Mouse (Mus musculus) bone marrow, adult 2 months (tissue): ENCODE results near the gene Mgst3.
"Not testable (repeated sequence)": the region's sequence is repeated elsewhere in the genome, so short reads cannot be mapped to it uniquely, and the experiment has no call there.

Experiments used
- CTCF ChIP-seq: fragments of 200-500 bp; IDR thresholded peaks from 2 replicates; pipeline ENCODE4 v1.5.1; 2011; ENCODE audit warnings: low read length, control low read depth; ENCODE audit not compliant: control insufficient read depth, insufficient read depth
- POLR2A ChIP-seq: fragments of 200-500 bp; IDR thresholded peaks from 2 replicates; pipeline ENCODE4 v1.6.1; 2011; ENCODE audit warnings: low read depth, mild to moderate bottlenecking, control low read depth, low read length, borderline replicate concordance; ENCODE audit not compliant: control insufficient read depth

DNA sequence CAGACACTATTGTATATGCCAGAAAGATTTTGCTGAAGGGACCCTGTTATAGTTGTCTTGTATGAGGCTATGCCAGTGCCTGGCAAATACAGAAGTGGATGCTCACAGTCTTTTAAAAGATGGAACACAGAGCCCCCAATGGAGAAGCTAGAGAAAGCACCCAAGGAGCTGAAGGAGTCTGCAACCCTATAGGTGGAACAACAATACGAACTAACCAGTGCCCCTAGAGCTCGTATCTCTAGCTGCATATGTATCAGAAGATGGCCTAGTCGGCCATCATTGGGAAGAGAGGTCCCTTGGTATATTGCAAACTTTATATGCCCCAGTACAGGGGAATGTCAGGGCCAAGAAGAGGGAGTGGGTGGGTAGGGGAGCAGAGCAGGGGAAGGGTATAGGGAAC, 44.4 kb downstream of the Mgst3 start:
- not testable (repeated sequence) for TF ChIP-seq CTCF, POLR2A
